Mouse (Mus musculus) lung, embryonic 16.5 days (tissue): ENCODE results near the gene Nck2. TPM values are rescaled to one million over a fixed set of nuclear protein-coding genes. Genes with fewer than 3 reads are reported as not detected.

ENCODE experiments used
- ATAC-seq: fragments of 200-750 bp; cut with Nextera tagmentation; 2 replicates; pipeline ENCODE4 v1.8.0; 2017; ENCODE audit warnings: low read depth, mild to moderate bottlenecking, moderate library complexity
- H3K27ac ChIP-seq: fragments of 300-500 bp; sonication (generic); 2 replicates; pipeline ENCODE4 v1.5.1; 2014; ENCODE audit warnings: mild to moderate bottlenecking, control low read depth, low read length
- H3K27me3 ChIP-seq: fragments of 300-500 bp; sonication (generic); 2 replicates; pipeline ENCODE4 v1.6.1; 2014; ENCODE audit warnings: low read depth, low read length, mixed read lengths; ENCODE audit not compliant: control insufficient read depth, insufficient read depth
- H3K36me3 ChIP-seq: fragments of 300-500 bp; sonication (generic); 2 replicates; pipeline ENCODE4 v1.6.1; 2014; ENCODE audit warnings: low read length; ENCODE audit not compliant: control insufficient read depth, insufficient read depth
- H3K4me1 ChIP-seq: fragments of 300-500 bp; sonication (generic); replicated peaks from 2 replicates; pipeline ENCODE4 v1.6.1; 2014; ENCODE audit warnings: low read length, mixed read lengths; ENCODE audit not compliant: control insufficient read depth, insufficient read depth
- H3K4me2 ChIP-seq: fragments of 300-500 bp; sonication (generic); 2 replicates; pipeline ENCODE4 v1.6.1; 2014; ENCODE audit warnings: low read depth, low read length, control low read depth
- H3K4me3 ChIP-seq: fragments of 300-500 bp; sonication (generic); 2 replicates; pipeline ENCODE4 v1.5.1; 2014; ENCODE audit warnings: mild to moderate bottlenecking, low read length, control low read depth
- H3K9ac ChIP-seq: fragments of 300-500 bp; sonication (generic); 2 replicates; pipeline ENCODE4 v1.6.1; 2014; ENCODE audit warnings: low read length, control low read depth
- H3K9me3 ChIP-seq: fragments of 300-500 bp; sonication (generic); 2 replicates; pipeline ENCODE4 v1.6.1; 2016; ENCODE audit warnings: low read length; ENCODE audit not compliant: control insufficient read depth
- WGBS: fragments of 180-500 bp; shearing (Covaris S2); extraction: QIAGEN DNeasy Blood & Tissue Kit; methylation state at CpG from one replicate; pipeline ENCODE4 v1.1.7; 2014; 5-methylcytosine and 5-hydroxymethylcytosine counted together
- polyA plus RNA-seq: library from polyadenylated mRNA; unstranded; fragments of >200 nt; fragmentation: Nextera tagmentation; extraction: Ambion mirVana; gene quantifications from 2 replicates; pipeline ENCODE4 v1.2.1, GENCODE M21; 2015

Gene Nck2
- polyA plus RNA-seq, 1 experiment from 2014 or later: 43.4 TPM

DNA sequence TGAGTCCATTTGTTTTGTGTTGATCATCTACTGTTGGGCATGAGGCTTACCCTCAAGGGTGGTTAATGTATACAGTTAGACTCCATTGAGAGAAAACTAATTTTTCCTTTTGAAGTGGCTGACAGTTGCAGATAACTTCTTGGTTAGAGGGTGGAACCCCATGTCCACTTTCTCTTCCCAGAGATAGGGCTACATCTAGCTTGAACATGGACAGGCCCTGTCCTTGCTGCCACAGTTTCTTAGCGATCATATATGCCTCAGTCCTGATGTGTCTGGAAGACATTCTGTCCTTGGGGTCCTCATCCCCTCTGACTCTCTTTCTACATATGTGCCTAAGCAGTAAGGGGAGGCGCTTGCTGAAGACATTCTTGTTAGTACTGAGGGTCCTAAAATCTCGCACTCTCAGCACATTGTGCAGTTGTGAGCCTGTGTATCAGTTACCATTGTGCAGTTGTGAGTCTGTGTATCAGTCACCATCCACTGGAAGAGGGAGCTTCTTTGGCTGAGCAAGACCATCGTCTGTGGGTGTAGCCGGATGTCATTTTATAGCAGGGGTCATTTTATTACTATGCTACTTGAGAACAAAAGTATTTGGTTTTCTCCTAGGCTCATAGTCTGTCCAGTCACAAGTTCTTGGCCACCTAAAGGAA is 114.8 kb downstream of the Nck2 start:
- ATAC-seq: no peak
- Histone ChIP-seq H3K36me3 (0 out of 2 replicates have a peak, but pooled peaks cover 3% of the 10 kb centered on the region), H3K27me3 (no peaks in the 10 kb centered on the region), H3K4me2 (no peak overlapping the region), H3K9ac (no peak overlapping the region), H3K4me3 (no peak overlapping the region), H3K4me1 (peaks cover 24% of the 10 kb centered on the region), H3K9me3 (no peaks in the 10 kb centered on the region), H3K27ac (no peak overlapping the region)
- WGBS: 95% methylated on average over 5 of the region's 5 CpGs

DNA sequence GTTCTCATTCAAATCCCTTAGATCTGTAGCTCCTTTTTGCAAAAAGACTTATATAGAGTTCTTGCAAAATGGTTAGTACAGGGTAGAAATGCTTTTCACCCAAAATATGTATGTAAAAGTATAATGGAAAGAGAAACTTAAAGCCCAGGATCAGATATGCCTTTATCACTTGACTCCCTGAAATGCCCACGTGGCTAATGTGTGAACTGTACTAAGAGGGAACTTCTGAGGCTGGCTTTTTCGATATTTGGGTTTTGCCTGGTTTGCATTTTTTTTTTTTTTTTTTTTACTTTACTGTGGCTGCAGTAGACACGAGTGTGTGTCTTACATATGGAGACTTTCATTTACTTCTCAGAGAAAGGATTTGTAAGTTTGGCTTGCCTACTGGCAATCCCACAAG is 116.7 kb downstream of the Nck2 start:
- no peak overlapping the region for H3K4me3 ChIP-seq
- 0 out of 2 replicates have a peak, but pooled peaks cover 2% of the 10 kb centered on the region for H3K36me3 ChIP-seq
- H3K9me3 ChIP-seq: no peaks in the 10 kb centered on the region
- no peaks in the 10 kb centered on the region for H3K27me3 ChIP-seq
- H3K4me1 ChIP-seq: peaks cover 10% of the 10 kb centered on the region
- no peak for ATAC-seq
- H3K4me2 ChIP-seq: no peak overlapping the region
- no peak overlapping the region for H3K9ac ChIP-seq
- WGBS: 45% methylated on average over 3 of the region's 3 CpGs
- H3K27ac ChIP-seq: no peak overlapping the region

DNA sequence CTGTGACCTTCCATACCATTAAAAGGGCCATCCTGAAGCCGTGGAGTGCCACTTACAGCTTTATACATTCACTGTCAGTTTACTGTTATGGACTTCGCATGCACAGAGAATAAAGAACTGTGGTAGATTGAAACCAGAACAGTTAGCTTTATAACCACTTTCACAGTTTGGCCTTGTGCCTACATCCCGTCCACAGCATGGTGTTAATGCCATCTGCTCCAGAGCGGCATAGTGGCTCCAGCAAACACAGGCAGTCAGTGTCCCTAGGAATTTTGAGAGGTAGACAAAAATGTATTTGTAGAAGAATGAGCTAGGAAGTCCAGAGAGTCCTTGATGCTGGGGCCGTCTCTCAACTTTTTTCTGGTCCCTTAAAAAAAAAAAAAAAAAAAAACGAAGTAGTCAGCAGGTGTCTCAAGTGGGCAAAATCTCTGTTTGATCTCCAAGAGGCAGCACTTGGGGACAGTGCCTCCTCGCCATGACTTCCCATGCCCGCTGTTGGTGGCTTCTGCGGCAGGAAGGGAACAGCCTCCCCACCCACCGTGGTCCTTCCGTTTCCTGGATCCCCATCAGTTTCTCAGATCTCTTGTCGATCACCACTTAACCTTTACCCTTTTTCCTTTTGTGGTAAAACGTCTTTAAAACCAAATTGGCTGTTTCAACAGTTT is 117.8 kb downstream of the Nck2 start:
- peak; percentile 84 for ATAC-seq
- Histone ChIP-seq H3K4me1 (peaks cover 5% of the 10 kb centered on the region), H3K9me3 (no peaks in the 10 kb centered on the region), H3K9ac (no peak overlapping the region), H3K36me3 (0 out of 2 replicates have a peak, but pooled peaks cover 2% of the 10 kb centered on the region), H3K4me3 (no peak overlapping the region), H3K27ac (peak overlapping the region; percentile 52), H3K4me2 (no peak overlapping the region), H3K27me3 (no peaks in the 10 kb centered on the region)
- WGBS: 58% methylated on average over 13 of the region's 13 CpGs

DNA sequence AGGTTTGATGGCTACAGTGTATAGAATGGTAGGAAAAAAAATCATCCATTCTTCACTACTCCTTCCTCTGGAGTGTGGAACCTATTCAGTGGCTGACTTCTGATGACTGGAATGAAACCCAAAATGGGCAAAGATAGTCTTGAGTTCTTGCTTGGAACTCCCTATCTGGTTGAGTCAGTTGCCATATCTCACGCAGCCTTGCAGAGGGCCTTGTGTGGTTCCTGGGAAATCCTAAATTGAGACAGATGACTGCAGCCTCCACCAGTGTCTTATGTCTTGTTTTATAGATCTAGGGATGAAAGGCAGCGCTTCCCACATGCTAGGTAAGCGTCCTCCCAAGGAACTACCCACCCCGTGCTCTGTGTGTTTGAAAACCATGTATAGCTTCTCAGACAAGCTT is 120.9 kb downstream of the Nck2 start:
- no peaks in the 10 kb centered on the region for H3K27me3 ChIP-seq
- no peak overlapping the region for H3K9ac ChIP-seq
- H3K4me3 ChIP-seq: no peak overlapping the region
- no peaks in the 10 kb centered on the region for H3K9me3 ChIP-seq
- H3K27ac ChIP-seq: no peak overlapping the region
- H3K4me2 ChIP-seq: no peak overlapping the region
- 86% methylated on average over 4 of the region's 4 CpGs for WGBS
- H3K36me3 ChIP-seq: peaks cover 10% of the 10 kb centered on the region; the same call in 1 of the 2 replicates
- H3K4me1 ChIP-seq: peaks cover 5% of the 10 kb centered on the region
- no peak for ATAC-seq

DNA sequence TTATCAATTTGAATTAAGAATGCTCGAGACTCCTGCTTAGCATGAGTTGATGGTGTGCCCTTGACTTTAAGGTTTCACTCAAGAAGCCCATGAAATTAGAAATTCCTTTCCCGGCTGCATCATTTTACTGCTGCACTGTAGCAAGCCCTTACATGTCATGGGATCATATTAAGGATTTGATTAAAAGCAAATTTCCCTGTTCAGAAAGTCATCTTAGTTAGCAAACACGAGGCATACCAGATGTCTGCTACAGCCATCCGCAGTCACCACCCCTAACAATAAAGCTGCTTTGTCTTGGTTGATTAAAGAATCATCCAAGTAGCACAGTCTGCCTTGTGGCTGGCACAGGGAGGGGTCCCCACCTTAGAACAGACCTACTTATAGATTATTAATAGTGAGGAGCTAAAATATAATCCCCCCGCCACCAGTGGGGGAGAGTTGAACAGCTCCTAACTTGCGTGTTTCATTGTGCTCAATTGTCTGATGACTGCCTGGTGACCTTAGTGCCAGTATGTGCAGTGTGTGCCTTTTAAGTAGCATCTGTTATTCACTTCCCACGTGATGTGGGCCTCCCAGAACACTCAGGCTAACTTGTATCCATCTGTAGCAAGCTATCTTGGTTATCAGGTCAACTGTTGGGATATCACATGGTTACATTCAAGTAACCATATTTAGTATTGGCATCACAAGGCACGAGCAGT is 122.4 kb downstream of the Nck2 start:
- Histone ChIP-seq H3K9ac (no peak overlapping the region), H3K27me3 (no peaks in the 10 kb centered on the region), H3K36me3 (peaks cover 16% of the 10 kb centered on the region; the same call in 1 of the 2 replicates), H3K27ac (no peak overlapping the region), H3K4me1 (peaks cover 2% of the 10 kb centered on the region), H3K9me3 (no peaks in the 10 kb centered on the region), H3K4me2 (no peak overlapping the region), H3K4me3 (no peak overlapping the region)
- WGBS: 79% methylated on average over 8 of the region's 8 CpGs
- ATAC-seq: no peak

DNA sequence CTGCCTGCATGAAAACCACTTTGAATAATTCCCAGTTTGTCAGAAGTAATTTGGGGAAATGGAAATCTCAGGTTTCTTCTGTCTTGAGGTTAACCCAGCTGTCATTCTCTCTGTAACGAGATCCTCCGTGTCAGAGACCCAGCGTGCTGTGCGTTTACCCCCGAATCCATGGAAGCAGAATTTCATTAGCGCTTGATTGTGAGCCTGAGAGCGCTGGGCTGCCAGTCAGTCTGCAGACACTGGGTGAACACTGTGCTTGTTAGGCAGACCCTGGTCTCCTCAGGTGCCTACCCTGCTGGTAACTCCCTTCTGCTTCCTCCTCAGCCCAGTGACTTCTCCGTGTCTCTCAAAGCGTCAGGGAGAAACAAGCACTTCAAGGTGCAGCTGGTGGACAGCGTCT is 124.4 kb downstream of the Nck2 start:
- Histone ChIP-seq H3K4me1 (no peaks in the 10 kb centered on the region), H3K9me3 (no peaks in the 10 kb centered on the region), H3K4me2 (no peak overlapping the region), H3K27me3 (no peaks in the 10 kb centered on the region), H3K4me3 (no peak overlapping the region), H3K9ac (no peak overlapping the region), H3K27ac (no peak overlapping the region), H3K36me3 (peaks cover 16% of the 10 kb centered on the region; the same call in 1 of the 2 replicates)
- WGBS: 87% methylated on average over 10 of the region's 10 CpGs
- no peak for ATAC-seq

DNA sequence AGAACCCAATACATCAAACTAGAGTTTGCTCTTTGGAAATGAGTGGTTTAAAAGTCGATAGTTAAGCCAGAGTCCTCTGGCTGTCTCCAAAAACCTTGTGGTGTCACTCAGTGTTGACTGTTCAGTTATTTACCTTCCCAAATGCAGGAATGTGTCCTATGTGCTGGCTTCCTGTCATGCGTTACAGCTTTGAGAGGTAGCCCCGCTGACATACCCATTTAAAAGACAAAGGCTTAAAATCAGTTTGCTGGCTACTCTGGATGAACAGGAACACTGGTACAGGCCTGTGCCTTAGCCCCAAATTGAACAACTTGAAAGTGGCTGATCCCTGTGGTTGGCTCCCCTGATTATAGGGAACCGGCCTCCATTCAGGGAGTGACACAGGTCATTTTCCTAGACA is 126.7 kb downstream of the Nck2 start:
- WGBS: 88% methylated on average over 4 of the region's 4 CpGs
- no peak for ATAC-seq

DNA sequence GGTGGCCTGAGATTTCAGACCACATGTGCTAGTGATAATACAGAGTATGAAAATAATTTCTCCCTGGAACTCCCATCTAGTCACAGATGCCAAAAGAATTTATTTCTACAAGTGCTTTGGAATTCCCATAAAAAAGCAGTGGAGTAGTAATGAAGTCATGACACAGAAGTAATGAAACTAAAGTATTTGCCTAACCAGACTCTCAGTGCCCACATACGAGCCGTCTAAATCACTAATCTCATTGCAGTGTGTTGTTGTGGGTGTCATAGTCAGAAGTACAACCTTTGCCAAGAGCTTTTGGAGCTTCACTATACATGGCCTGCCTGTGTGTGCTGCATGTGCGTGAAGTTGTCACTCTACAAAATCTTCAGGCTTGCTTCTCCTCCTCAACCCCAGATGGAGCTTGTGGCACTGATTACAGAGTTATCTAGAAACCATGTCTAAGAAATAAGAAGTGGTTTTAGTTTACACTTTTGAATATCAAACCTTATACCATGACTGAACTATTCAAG is 130.5 kb downstream of the Nck2 start:
- no peaks in the 10 kb centered on the region for H3K9me3 ChIP-seq
- no peak overlapping the region for H3K4me3 ChIP-seq
- 76% methylated on average over 3 of the region's 3 CpGs for WGBS
- no peaks in the 10 kb centered on the region for H3K4me1 ChIP-seq
- peaks cover 6% of the 10 kb centered on the region; the same call in 1 of the 2 replicates for H3K36me3 ChIP-seq
- no peak overlapping the region for H3K27ac ChIP-seq
- no peak overlapping the region for H3K9ac ChIP-seq
- H3K4me2 ChIP-seq: no peak overlapping the region
- ATAC-seq: no peak
- H3K27me3 ChIP-seq: no peaks in the 10 kb centered on the region

More for the DNA sequence above, 126.7 kb downstream of the Nck2 start:
- no peak overlapping the region for H3K4me3 ChIP-seq
- H3K4me1 ChIP-seq: no peaks in the 10 kb centered on the region
- no peaks in the 10 kb centered on the region for H3K27me3 ChIP-seq
- H3K9ac ChIP-seq: no peak overlapping the region
- H3K4me2 ChIP-seq: no peak overlapping the region
- peaks cover 14% of the 10 kb centered on the region; the same call in 1 of the 2 replicates for H3K36me3 ChIP-seq
- H3K27ac ChIP-seq: no peak overlapping the region
- H3K9me3 ChIP-seq: no peaks in the 10 kb centered on the region

DNA sequence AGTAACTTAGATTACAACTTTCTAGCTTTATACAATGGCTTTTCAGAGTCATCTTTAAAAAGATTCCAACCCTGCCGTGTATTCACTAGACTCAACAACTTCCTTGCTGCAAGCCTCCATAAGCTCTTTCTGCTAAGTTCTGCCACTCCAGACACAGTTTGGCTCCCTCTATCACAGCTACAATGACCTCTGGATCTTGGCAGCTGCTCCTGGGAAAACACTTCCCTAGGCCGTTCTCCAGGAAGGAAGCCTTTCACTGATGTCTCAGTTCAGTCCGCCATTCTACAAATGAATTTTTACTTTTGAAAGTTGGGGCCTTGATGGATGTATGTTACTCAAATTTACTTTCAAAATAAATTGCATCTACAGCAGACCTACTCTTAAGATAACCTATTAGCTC is 133.0 kb downstream of the Nck2 start:
- H3K4me1 ChIP-seq: no peaks in the 10 kb centered on the region
- WGBS: 57% methylated on average over 3 of the region's 3 CpGs
- H3K27ac ChIP-seq: no peak overlapping the region
- no peaks in the 10 kb centered on the region for H3K9me3 ChIP-seq
- H3K36me3 ChIP-seq: no peaks in the 10 kb centered on the region
- no peak overlapping the region for H3K9ac ChIP-seq
- no peak for ATAC-seq
- no peak overlapping the region for H3K4me2 ChIP-seq
- H3K4me3 ChIP-seq: no peak overlapping the region
- H3K27me3 ChIP-seq: no peaks in the 10 kb centered on the region
